Mouse (Mus musculus): ENCODE data around the gene Gm20816. TPM values are rescaled to one million over a fixed set of nuclear protein-coding genes. Genes with fewer than 3 reads are reported as not detected.
"Not testable (repeated sequence)": the region's sequence is repeated elsewhere in the genome, so short reads cannot be mapped to it uniquely, and the experiment has no call there.

The Gm20816 gene
- total RNA-seq (2021): not detected
- long read RNA-seq, experiment 1: 0 reads
- long read RNA-seq, experiment 2: 0 reads

GRCm38 (mm10) chrY:68537655-68538054, at the start of gene Gm20816:
Gene Gm20816 (plus strand): TSS chrY:68537955.
- not testable (repeated sequence) for DNase-seq (ENCODE audit: low spot score in 2 of 2)

Other genes starting within 250 kb of the Gm20816 start
- not detected for gene Gm20937, start 243.1 kb upstream of the Gm20816 start, total RNA-seq (2021)